Mouse (Mus musculus) cerebellum, adult 2 months (tissue): Measurements from ENCODE around the gene 9230102O04Rik. TPM values are rescaled to one million over a fixed set of nuclear protein-coding genes. Genes with fewer than 3 reads are reported as not detected.

Experiments used
- DNase-seq, 2 experiments: peaks; one replicate each; pipeline ENCODE4 v3.0.0; 2021
- H3K27ac ChIP-seq: fragments of 200-500 bp; 2 replicates; pipeline ENCODE4 v1.5.1; 2012; ENCODE audit warnings: low read length, control low read depth, inconsistent platforms; ENCODE audit not compliant: insufficient read depth
- H3K27me3 ChIP-seq: fragments of 200-500 bp; 2 replicates; pipeline ENCODE4 v1.6.1; 2012; ENCODE audit warnings: inconsistent platforms, mild to moderate bottlenecking, low read length, moderate library complexity; ENCODE audit not compliant: control insufficient read depth, insufficient read depth
- H3K4me1 ChIP-seq: fragments of 200-500 bp; 2 replicates; pipeline ENCODE4 v1.6.1; 2011; ENCODE audit warnings: low read length; ENCODE audit not compliant: control insufficient read depth, insufficient read depth
- H3K4me3 ChIP-seq: fragments of 200-500 bp; replicated peaks from 2 replicates; pipeline ENCODE3; 2011; ENCODE audit warnings: mild to moderate bottlenecking, low read depth, low read length, control low read depth; ENCODE audit not compliant: insufficient read depth
- CTCF ChIP-seq: fragments of 200-500 bp; IDR thresholded peaks from 2 replicates; pipeline ENCODE4 v1.5.1; 2011; ENCODE audit warnings: low read depth, mild to moderate bottlenecking, control low read depth, low read length, moderate library complexity, borderline replicate concordance; ENCODE audit not compliant: insufficient read depth
- POLR2A ChIP-seq: fragments of 200-500 bp; IDR thresholded peaks from 2 replicates; pipeline ENCODE4 v1.6.1; 2011; ENCODE audit warnings: low read length, control low read depth, borderline replicate concordance; ENCODE audit not compliant: insufficient read depth
- WGBS: fragments of 180-500 bp; shearing (Covaris S2); methylation state at CpG from one replicate; pipeline ENCODE4 v1.1.7; 2018; 5-methylcytosine and 5-hydroxymethylcytosine counted together
- polyA plus RNA-seq: library from polyadenylated mRNA; depleted of rRNA; stranded (reverse); fragments of >200 nt; gene quantifications from 2 replicates; pipeline ENCODE4 v1.2.3, GENCODE M21; 2012

9230102O04Rik gene
- polyA plus RNA-seq, 1 experiment = not detected

GRCm38 (mm10) chr2:9873757-9874156 lies 15.6 kb downstream of the 9230102O04Rik start:
- H3K27me3 ChIP-seq = peaks cover 1% of the 10 kb centered on the region; the same call in 1 of the 2 replicates
- no peak overlapping the region for H3K27ac ChIP-seq
- WGBS = 88% methylated on average over 2 of the region's 2 CpGs
- no peak for DNase-seq
- H3K4me3 ChIP-seq = no peak overlapping the region
- TF ChIP-seq POLR2A = no peak
- TF ChIP-seq CTCF = no peak
- no peaks in the 10 kb centered on the region for H3K4me1 ChIP-seq

- no peak for TF ChIP-seq POLR2A
- no peak for TF ChIP-seq CTCF
- WGBS = 20% methylated on average over 12 of the region's 12 CpGs
- no peak overlapping the region for H3K4me3 ChIP-seq
These were observed 16.7 kb downstream of the 9230102O04Rik start for GRCm38 (mm10) chr2:9872682-9873081.

GRCm38 (mm10) chr2:9871798-9872197 lies 17.5 kb downstream of the 9230102O04Rik start:
- Histone ChIP-seq H3K27me3 (no peaks in the 10 kb centered on the region; the same call in 1 of the 2 replicates), H3K4me3 (no peak overlapping the region), H3K27ac (no peak overlapping the region), H3K4me1 (no peaks in the 10 kb centered on the region)
- DNase-seq = no peak
- TF ChIP-seq CTCF (no peak), POLR2A (no peak)
- WGBS = 83% methylated on average over 6 of the region's 6 CpGs

More at GRCm38 (mm10) chr2:9872682-9873081, 16.7 kb downstream of the 9230102O04Rik start:
- Histone ChIP-seq H3K27me3 (no peaks in the 10 kb centered on the region; the same call in 1 of the 2 replicates), H3K4me1 (no peaks in the 10 kb centered on the region), H3K27ac (no peak overlapping the region)
- DNase-seq = no peak

GRCm38 (mm10) chr2:9871141-9871716 lies 18.1 kb downstream of the 9230102O04Rik start:
- no peaks in the 10 kb centered on the region for H3K4me1 ChIP-seq
- 67% methylated on average over 4 of the region's 4 CpGs for WGBS
- DNase-seq = no peak
- no peak for TF ChIP-seq CTCF
- TF ChIP-seq POLR2A = no peak
- no peaks in the 10 kb centered on the region; the same call in 1 of the 2 replicates for H3K27me3 ChIP-seq
- no peak overlapping the region for H3K4me3 ChIP-seq
- no peak overlapping the region for H3K27ac ChIP-seq

- no peaks in the 10 kb centered on the region for H3K27me3 ChIP-seq
- DNase-seq = no peak
- no peak overlapping the region for H3K4me3 ChIP-seq
- 90% methylated on average over 12 of the region's 12 CpGs for WGBS
- TF ChIP-seq POLR2A (no peak), CTCF (no peak)
- no peak overlapping the region for H3K27ac ChIP-seq
- no peaks in the 10 kb centered on the region for H3K4me1 ChIP-seq
These were observed 22.1 kb downstream of the 9230102O04Rik start for GRCm38 (mm10) chr2:9867092-9867825.

- no peaks in the 10 kb centered on the region for H3K27me3 ChIP-seq
- no peaks in the 10 kb centered on the region for H3K4me1 ChIP-seq
- no peak for TF ChIP-seq CTCF
- TF ChIP-seq POLR2A = no peak
- H3K4me3 ChIP-seq = no peak overlapping the region
- DNase-seq = no peak
- WGBS = 89% methylated on average over 5 of the region's 5 CpGs
- H3K27ac ChIP-seq = no peak overlapping the region
These were observed 28.6 kb downstream of the 9230102O04Rik start for GRCm38 (mm10) chr2:9860698-9861097.

- no peak for TF ChIP-seq POLR2A
- no peak for TF ChIP-seq CTCF
- Histone ChIP-seq H3K27ac (no peak overlapping the region), H3K27me3 (no peaks in the 10 kb centered on the region), H3K4me3 (no peak overlapping the region), H3K4me1 (no peaks in the 10 kb centered on the region)
- DNase-seq = no peak
- 21% methylated on average over 4 of the region's 4 CpGs for WGBS
These were observed 33.5 kb downstream of the 9230102O04Rik start for GRCm38 (mm10) chr2:9855861-9856260.
